Mouse (Mus musculus): Measurements from ENCODE around the gene Pelp1.

DNA sequence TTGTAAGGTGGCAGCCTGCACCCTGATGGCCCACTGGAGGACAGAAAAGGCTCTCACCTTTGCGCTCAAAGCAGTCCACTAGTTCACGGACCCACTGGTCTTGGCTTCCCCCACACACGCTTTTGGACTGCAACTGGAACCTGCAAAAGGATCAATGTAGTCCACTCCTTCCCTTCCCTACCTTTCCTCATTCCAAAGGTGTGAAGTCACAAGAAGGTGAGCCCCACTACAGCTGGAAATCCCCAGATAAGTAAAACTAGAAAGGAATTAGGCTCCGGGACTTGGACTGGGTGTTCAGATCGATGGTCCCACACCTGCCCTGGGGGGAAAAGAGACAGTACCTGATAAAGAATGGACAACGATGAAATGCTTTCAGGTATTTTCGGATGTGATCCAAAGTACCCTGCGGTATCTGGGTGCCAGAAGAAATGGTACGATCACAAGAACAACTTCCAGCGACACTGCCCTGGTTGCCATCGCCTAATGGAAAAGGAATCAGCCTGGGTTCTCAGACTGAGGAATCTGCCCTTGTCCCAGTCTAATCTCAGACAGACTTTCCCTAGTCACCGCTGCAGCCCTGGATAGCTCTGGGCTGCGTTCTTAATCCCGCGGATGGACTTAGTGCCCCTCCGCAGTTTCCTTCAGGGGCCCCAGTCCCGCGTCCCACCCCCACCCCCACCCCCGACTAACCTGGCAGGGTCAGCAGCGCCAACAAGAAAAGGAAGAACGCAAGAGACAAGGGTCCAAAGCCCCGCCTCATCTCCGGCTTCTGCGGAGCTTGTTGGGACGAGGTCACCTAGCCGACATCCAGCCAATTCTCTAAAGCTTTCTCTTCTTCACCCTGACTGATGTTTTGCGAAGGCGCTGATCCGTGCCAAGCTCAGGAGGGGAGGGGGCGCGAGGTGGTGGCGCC lies 49.1 kb upstream of the Pelp1 start, which contains the start of gene Zmynd15:
- no peak for TF ChIP-seq CTCF (IDR thresholded peaks at IDR 0.05; ENCODE audit: control insufficient read depth, insufficient read depth, low read length)
- TF ChIP-seq POLR2A (IDR thresholded peaks at IDR 0.05; ENCODE audit: borderline replicate concordance, control insufficient read depth, low read depth, low read length), result no peak

All from bone marrow, adult 2 months (tissue).